Mouse (Mus musculus) left cerebral cortex, adult 2 months (tissue): ENCODE measurements at regions not wholly inside any gene's neighbourhood (a gene's known extent, or its start where the extent isn't known, plus 50 kb on each side); places are given as distances from the start of the nearest gene placed in this dataset.

Source experiments
- DNase-seq, 2 experiments: peaks; one replicate each; pipeline ENCODE4 v3.0.0; 2021 to 2022; ENCODE audit warnings: low spot score in 2 of 2, mixed read lengths in 1 of 2; ENCODE audit errors: extremely low spot score in 1 of 2
- H3K27ac ChIP-seq: fragments of 200-600 bp; 2 replicates; pipeline ENCODE4 v1.8.1; 2022
- H3K4me3 ChIP-seq: fragments of 200-600 bp; 2 replicates; pipeline ENCODE4 v1.8.1; 2022
- CTCF ChIP-seq: fragments of 200-600 bp; IDR thresholded peaks from 2 replicates; pipeline ENCODE4 v1.8.1; 2022; ENCODE audit warnings: antibody characterized with exemption, mild to moderate bottlenecking, moderate library complexity
- intact Hi-C: fragments of 180-260 bp; cut with DNase I; formaldehyde crosslinking; loops from one replicate; pipeline ENCODE4 v1.15.1; 2025

DNA sequence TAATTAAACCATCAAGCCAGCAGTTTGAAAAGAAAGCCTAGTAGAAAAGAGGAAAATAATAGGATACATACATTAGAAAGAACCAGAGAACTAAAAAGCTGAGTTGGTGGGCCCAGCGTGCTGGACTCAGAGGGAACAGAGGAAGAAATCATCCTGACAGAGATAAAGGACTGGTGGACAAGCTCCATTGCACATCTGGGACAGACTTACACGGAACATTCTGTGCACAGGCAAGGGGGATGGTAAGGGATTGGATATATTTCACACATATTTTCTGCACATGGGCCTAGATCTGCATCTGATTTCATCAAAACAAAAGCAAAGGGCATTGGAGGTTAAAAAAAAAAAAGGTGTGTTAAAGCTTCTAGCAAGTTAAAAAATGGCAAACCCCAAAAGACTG lies 293.5 kb downstream of the Ice1 start:
- no peak for DNase-seq
- no peak for TF ChIP-seq CTCF
- intact Hi-C loops, result no loop called here
- no peak overlapping the region for H3K27ac ChIP-seq
- no peak overlapping the region for H3K4me3 ChIP-seq

DNA sequence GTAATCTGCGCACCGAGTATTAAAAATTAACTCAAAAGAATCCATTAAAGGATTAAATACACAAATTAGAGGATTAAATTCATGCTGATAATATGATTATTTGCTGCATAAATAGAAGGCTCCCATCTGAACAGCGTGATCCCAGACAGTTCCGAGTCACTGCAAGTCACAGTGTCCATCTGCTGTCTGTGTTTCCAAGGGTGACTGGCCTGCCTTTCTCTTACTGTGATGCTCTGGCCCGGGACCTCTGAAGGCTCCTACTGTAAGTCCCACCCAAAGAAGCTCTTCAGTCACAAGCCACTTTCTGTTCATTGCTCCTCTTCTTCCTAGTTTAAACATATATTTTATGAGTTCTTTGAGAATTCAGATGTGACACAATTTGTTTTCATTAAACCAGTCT lies 293.1 kb downstream of the Ice1 start:
- no peak for TF ChIP-seq CTCF
- intact Hi-C loops, result no loop called here
- DNase-seq, result no peak
- H3K27ac ChIP-seq, result no peak overlapping the region
- no peak overlapping the region for H3K4me3 ChIP-seq

DNA sequence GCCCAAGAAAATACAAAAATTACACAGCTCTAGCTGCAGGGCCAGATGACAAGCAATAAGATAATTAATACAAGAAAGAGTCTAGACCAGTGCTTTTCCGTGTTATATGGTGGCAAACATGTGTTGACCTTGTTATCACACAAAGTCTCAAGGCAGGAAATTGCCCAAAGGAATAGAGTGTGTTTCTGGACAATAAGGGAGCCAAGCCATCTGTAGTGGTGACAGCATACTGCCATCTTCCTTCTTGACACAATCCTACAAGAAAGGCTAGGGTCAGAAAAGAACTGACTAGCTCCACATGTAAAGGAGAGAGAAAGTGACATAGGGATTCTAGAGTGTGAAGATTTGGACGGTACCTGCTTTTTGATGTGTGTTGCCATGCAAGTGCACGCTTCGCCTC lies 289.0 kb downstream of the Ice1 start:
- DNase-seq, result no peak
- H3K4me3 ChIP-seq, result no peak overlapping the region
- no peak for TF ChIP-seq CTCF
- intact Hi-C loops, result no loop called here
- no peak overlapping the region for H3K27ac ChIP-seq

DNA sequence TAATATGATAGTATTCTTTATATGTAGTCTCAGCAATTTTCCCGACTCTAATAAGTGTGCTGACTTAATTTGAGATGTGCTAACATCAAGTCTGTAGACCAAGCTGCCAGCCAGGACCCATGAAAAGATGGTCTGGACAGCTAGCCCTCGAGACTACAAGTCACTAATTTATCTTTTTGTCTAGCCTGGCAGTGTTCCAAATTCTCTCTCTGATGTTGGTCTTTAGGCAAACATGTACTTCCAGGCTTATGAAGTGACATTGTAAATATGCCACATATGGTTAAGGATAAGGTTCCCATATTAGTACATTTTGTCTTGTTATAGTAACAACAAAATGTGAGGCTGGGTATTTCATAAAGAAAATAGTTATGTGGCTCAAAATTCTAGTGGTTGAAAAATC lies 288.5 kb downstream of the Ice1 start:
- no peak for DNase-seq
- H3K27ac ChIP-seq, result no peak overlapping the region
- H3K4me3 ChIP-seq, result no peak overlapping the region
- intact Hi-C loops, result no loop called here
- TF ChIP-seq CTCF, result no peak

DNA sequence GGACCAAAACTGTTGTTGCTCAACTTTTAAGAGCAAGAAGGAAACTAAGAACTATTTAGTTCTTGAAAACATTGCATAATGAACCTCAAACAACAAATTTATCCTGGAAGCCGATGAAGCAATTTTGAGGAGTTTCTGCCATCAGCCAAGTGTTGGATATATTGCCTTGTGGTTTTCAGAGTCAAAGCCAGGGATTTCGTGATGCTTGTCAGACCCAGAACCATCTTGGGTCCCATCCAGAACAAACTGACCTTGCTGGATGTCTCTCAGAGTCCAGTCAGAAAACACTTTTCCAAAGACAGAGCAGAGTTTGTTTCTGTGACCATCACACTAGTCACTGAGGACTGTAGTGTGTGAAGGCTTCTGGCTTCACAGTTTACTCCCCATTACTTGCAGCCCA lies 267.8 kb downstream of the Ice1 start:
- DNase-seq, result no peak
- intact Hi-C loops, result no loop called here
- no peak overlapping the region for H3K4me3 ChIP-seq
- no peak overlapping the region for H3K27ac ChIP-seq
- no peak for TF ChIP-seq CTCF

DNA sequence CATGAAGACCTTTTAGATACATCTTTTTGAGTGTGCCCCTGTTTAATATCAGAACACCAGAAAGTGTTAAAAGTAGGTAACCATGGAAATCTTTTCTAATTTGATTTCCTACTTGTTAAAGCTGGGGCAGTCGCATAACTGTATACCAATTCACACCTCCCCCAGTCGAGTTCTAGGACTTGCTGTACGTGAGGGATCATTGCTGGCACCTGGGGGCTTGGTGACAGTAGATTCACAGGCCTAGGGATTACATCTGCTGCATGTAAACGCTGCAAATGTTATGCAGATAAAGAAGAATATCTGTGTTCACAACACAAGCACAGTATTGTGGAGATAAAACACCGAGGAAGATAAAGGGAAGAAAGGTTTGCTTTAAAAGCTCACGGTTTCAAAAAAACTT lies 256.7 kb downstream of the Ice1 start:
- no peak overlapping the region for H3K27ac ChIP-seq
- H3K4me3 ChIP-seq, result no peak overlapping the region
- TF ChIP-seq CTCF, result no peak
- intact Hi-C loops, result no loop called here
- no peak for DNase-seq

DNA sequence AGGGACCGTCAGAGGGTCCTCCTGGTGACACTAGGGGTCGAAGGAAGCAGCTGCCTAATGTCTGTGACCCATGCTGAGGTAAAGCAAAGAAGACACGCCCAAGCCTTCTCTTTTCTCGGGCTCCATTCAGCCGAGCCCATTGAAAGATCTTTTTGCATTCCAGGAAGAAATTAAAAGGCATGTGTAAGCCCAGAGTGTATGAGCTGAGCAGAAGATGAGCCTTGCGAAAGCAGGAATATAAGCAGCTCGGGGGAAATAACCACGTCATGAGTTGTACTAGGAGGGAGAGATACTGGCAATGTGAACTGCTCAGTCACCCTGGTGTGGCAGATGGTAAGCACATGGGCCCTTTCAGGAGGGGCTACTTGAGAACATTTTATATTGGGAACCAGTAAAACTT lies 252.1 kb downstream of the Ice1 start:
- intact Hi-C loops, result no loop called here
- no peak for TF ChIP-seq CTCF
- Histone ChIP-seq H3K27ac (no peak overlapping the region), H3K4me3 (no peak overlapping the region)
- DNase-seq, result no peak

DNA sequence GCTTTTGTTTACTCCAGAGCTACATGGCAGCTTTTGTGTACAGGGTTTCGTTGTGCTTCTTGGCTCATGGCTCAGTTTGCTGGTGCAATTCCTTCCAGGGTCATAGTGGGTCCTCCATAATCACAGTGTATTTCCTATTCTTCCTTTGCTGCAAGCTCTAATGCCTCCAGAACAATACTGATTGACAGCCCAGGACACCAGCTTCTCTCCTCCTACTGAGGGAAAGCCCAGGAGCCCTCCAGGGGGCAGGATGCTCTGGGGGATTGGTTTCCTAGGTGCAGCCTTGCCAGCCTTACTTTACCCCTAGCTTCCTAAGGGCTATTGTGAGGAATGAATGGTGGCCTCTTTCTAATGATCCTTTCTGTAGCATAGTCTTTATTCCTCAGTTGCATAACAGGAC lies 224.6 kb downstream of the Ice1 start:
- no peak overlapping the region for H3K4me3 ChIP-seq
- no peak; the same call in 1 of the 2 replicates for TF ChIP-seq CTCF
- no peak for DNase-seq
- H3K27ac ChIP-seq, result no peak overlapping the region
- intact Hi-C loops, result no loop called here

DNA sequence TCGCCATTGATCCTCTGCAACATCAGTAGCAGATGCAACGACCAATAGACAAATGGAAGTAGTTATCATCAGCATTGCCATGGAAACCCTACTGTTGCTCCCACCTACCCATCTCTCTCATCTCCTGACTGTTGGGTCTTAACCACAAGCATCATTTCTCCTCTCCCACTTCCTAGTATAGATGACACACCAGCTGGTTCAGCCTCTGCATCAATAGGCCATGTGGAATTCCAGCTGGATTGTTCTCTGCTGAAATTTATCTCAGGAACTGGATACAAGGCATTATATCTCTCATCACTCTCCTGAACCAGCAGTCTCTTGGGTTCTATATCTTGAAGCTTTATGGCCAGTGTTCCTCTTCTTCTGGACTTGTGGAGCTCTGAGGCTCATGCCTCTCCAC lies 219.3 kb downstream of the Ice1 start:
- TF ChIP-seq CTCF, result no peak
- no peak for DNase-seq
- no peak overlapping the region for H3K4me3 ChIP-seq
- intact Hi-C loops, result no loop called here
- H3K27ac ChIP-seq, result no peak overlapping the region

DNA sequence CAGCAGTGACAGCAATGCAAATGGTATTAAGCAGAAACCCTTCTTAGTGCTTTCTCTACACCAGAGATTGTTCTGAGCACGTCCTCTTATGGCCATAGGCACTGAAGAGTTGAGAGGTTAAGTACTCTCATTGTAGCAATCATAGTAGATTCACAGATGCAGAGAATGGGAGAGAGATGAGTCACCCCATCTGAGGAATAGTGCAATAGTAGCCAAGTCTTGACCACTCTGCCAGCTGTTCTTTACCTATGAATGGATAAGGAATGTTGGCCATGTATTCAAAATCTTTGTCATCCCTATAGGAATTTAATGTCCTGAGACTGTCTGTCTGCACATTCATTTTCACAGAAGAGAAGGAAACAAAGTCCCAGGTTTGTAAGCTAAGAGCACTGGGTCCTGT lies 198.0 kb downstream of the Ice1 start:
- intact Hi-C loops, result no loop called here
- no peak for DNase-seq
- no peak overlapping the region for H3K4me3 ChIP-seq
- no peak for TF ChIP-seq CTCF
- no peak overlapping the region for H3K27ac ChIP-seq

DNA sequence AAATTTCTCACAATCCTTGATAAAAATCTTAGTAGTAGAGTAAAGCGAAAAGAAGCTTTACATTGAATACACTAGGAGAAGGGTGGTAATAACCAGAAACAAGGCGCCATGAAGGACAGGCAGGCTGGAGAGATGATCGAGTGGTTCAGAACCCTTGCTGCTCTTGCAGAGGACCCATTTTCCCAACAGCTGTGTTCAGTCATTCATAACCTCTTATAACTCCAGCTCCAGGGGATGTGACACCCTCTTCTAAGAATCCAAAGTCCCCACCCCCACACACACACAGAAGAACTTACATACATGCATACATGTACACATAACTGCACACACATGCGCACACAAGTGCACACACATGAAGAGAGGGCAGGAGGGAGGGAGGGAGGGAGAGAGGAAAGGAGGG lies 190.5 kb downstream of the Ice1 start:
- Histone ChIP-seq H3K4me3 (no peak overlapping the region), H3K27ac (no peak overlapping the region)
- no peak for DNase-seq
- intact Hi-C loops, result no loop called here
- no peak for TF ChIP-seq CTCF

DNA sequence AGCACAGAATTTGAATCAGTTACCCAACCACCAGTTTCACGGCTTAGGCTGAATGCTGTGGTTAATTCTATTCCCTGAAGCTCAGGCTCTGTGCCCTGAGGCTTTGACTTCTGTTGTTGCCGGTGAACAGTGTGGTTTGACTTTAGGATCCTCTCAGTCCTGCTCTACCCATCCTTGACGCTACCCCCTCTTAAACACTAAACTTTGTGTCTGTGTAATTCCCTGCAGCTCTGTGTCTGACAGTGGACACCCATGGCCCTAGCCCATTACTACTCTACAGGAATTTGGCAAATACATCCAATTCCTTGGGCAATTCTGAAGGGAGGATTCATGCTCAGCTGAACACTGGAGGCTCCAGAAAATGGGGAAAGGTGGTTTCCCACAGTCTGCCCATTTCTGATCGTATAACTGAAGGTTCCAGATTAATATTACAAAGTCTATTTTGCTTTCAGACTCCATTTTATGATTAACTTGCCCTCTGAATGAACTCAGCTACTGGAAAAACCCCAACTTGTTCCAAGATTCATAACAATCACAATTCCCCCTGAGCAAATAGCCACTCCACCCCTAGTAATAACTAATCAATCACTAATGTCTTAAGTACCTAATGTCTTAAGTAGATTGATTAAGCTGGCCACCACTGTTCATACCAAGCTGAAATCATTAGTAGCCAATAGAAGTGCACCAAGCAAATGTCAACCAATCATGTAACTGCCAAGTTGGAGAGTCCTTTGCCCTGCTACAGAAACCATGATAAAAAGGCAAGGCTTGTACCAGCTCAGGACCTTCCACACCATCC lies 182.6 kb downstream of the Ice1 start:
- intact Hi-C loops, result no loop called here
- no peak overlapping the region for H3K27ac ChIP-seq
- TF ChIP-seq CTCF, result no peak
- no peak for DNase-seq
- H3K4me3 ChIP-seq, result no peak overlapping the region

DNA sequence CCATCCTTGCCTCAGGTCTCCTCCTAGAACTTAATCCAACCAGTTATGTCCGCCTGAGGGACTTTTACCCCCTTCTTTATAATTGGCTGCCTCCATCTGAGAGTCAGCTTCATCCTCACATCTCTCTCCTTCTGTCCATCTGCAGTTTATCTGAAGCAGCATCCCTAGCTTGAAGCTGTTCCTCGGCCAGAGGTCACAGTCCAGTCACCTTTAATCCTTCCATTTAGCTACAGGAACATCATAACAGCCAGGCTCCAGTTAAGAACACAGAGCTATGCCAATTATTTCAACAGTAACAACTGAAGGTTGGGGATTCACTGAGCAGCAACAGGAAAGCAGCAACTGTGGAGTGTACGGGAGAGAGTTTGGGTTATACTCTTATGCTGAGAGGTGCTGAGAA lies 179.0 kb downstream of the Ice1 start:
- TF ChIP-seq CTCF, result no peak
- DNase-seq, result no peak
- intact Hi-C loops, result no loop called here
- no peak overlapping the region for H3K27ac ChIP-seq
- H3K4me3 ChIP-seq, result no peak overlapping the region
